Mouse (Mus musculus) MEL (cell line): Measurements from ENCODE around the gene Toe1. TPM values are rescaled to one million over a fixed set of nuclear protein-coding genes. Genes with fewer than 3 reads are reported as not detected.

Source experiments
- DNase-seq: peaks from one replicate; pipeline ENCODE4 v3.0.0; 2011; ENCODE audit warnings: low read depth, low spot score
- H3K27ac ChIP-seq: 2 replicates; pipeline ENCODE4 v1.5.1; 2012; ENCODE audit warnings: low read depth, mild to moderate bottlenecking, control low read depth, low read length, moderate library complexity; ENCODE audit not compliant: control insufficient read depth
- H3K27me3 ChIP-seq, 2 experiments: fragments of 150-350 bp in 1 of 2; sonication (generic) in 1 of 2; 2 replicates each; pipeline ENCODE4 v1.6.1; 2012; ENCODE audit warnings: low read length in 2 of 2, mild to moderate bottlenecking in 2 of 2, improper control_type of control experiment in 1 of 2, moderate library complexity in 1 of 2; ENCODE audit not compliant: insufficient read depth in 2 of 2, control insufficient read depth in 1 of 2
- H3K36me3 ChIP-seq, 2 experiments: 2 replicates each; pipeline ENCODE4 v1.6.1; 2012 to 2014; ENCODE audit warnings: low read length in 2 of 2, improper control_type of control experiment in 1 of 2, inconsistent platforms in 1 of 2, mild to moderate bottlenecking in 1 of 2; ENCODE audit not compliant: insufficient read depth in 2 of 2, control insufficient read depth in 1 of 2
- H3K4me1 ChIP-seq, 2 experiments: fragments of 150-350 bp in 1 of 2; sonication (generic) in 1 of 2; 2 replicates each; pipeline ENCODE4 v1.6.1; 2012; ENCODE audit warnings: low read length in 2 of 2, improper control_type of control experiment in 1 of 2, mild to moderate bottlenecking in 1 of 2; ENCODE audit not compliant: insufficient read depth in 2 of 2, control insufficient read depth in 1 of 2
- H3K4me3 ChIP-seq, 2 experiments: fragments of 150-350 bp in 1 of 2; sonication (generic) in 1 of 2; 2 replicates each; pipeline ENCODE4 v1.5.1; 2012; ENCODE audit warnings: low read depth in 2 of 2, low read length in 2 of 2, mild to moderate bottlenecking in 2 of 2, moderate library complexity in 2 of 2, control low read depth in 1 of 2, improper control_type of control experiment in 1 of 2; ENCODE audit not compliant: control insufficient read depth in 1 of 2, insufficient read depth in 1 of 2
- H3K79me2 ChIP-seq: 2 replicates; pipeline ENCODE4 v1.6.1; 2012; ENCODE audit warnings: mild to moderate bottlenecking, low read length, moderate library complexity; ENCODE audit not compliant: control insufficient read depth, poor library complexity, insufficient read depth
- H3K9ac ChIP-seq: 2 replicates; pipeline ENCODE4 v1.6.1; 2012; ENCODE audit warnings: low read depth, mild to moderate bottlenecking, control low read depth, low read length, moderate library complexity; ENCODE audit not compliant: control insufficient read depth, poor library complexity, severe bottlenecking
- H3K9me3 ChIP-seq: fragments of 150-350 bp; sonication (generic); replicated peaks from 2 replicates; pipeline ENCODE4 v1.6.1; 2012; ENCODE audit warnings: mild to moderate bottlenecking, low read length, improper control_type of control experiment, moderate library complexity; ENCODE audit not compliant: insufficient read depth
- BHLHE40 ChIP-seq: IDR thresholded peaks from 2 replicates; pipeline ENCODE4 v1.6.1; 2012; ENCODE audit warnings: low read depth, mild to moderate bottlenecking, inconsistent platforms, low read length, improper control_type of control experiment, borderline replicate concordance
- CHD1 ChIP-seq: IDR thresholded peaks from 2 replicates; pipeline ENCODE4 v1.6.1; 2012; ENCODE audit warnings: low read depth, mild to moderate bottlenecking, inconsistent platforms, low read length, improper control_type of control experiment
- CHD2 ChIP-seq: IDR thresholded peaks from 2 replicates; pipeline ENCODE4 v1.6.1; 2011; ENCODE audit warnings: low read length, improper control_type of control experiment
- CTCF ChIP-seq, 3 experiments: IDR thresholded peaks in 2 of 3; conservative IDR thresholded peaks in 1 of 3; 2 replicates each; pipeline ENCODE4 v1.5.1; 2011 to 2012; ENCODE audit warnings: low read length in 3 of 3, low read depth in 2 of 3, mild to moderate bottlenecking in 2 of 3, improper control_type of control experiment in 1 of 3, inconsistent platforms in 1 of 3, mixed read lengths in 1 of 3, moderate library complexity in 1 of 3; ENCODE audit not compliant: control insufficient read depth in 1 of 3, insufficient read depth in 1 of 3, poor library complexity in 1 of 3, severe bottlenecking in 1 of 3
- E2F4 ChIP-seq: IDR thresholded peaks from 2 replicates; pipeline ENCODE4 v1.6.1; 2011; ENCODE audit warnings: low read depth, low read length, improper control_type of control experiment, borderline replicate concordance
- ELF1 ChIP-seq: IDR thresholded peaks from 2 replicates; pipeline ENCODE4 v1.6.1; 2014; ENCODE audit warnings: low read depth, mild to moderate bottlenecking, inconsistent platforms, low read length, improper control_type of control experiment, moderate library complexity
- EP300 ChIP-seq, 2 experiments: IDR thresholded peaks; 2 replicates each; pipeline ENCODE4 v1.6.1; 2011; ENCODE audit warnings: improper control_type of control experiment in 2 of 2, low read length in 2 of 2, low read depth in 1 of 2, mild to moderate bottlenecking in 1 of 2
- ETS1 ChIP-seq: IDR thresholded peaks from 2 replicates; pipeline ENCODE4 v1.6.1; 2012; ENCODE audit warnings: low read depth, mild to moderate bottlenecking, inconsistent platforms, low read length, improper control_type of control experiment, moderate library complexity
- GABPA ChIP-seq: IDR thresholded peaks from 2 replicates; pipeline ENCODE4 v1.6.1; 2012; ENCODE audit warnings: low read depth, mild to moderate bottlenecking, inconsistent platforms, low read length, improper control_type of control experiment, moderate library complexity
- HCFC1 ChIP-seq: IDR thresholded peaks from 2 replicates; pipeline ENCODE4 v1.6.1; 2012; ENCODE audit warnings: low read depth, mild to moderate bottlenecking, inconsistent platforms, low read length, improper control_type of control experiment, moderate library complexity
- JUND ChIP-seq: IDR thresholded peaks from 2 replicates; pipeline ENCODE4 v1.6.1; 2011; ENCODE audit warnings: low read depth, mild to moderate bottlenecking, improper control_type of control experiment, low read length
- MAFK ChIP-seq: IDR thresholded peaks from 2 replicates; pipeline ENCODE4 v1.6.1; 2011; ENCODE audit warnings: low read depth, mild to moderate bottlenecking, low read length, improper control_type of control experiment, borderline replicate concordance
- MAX ChIP-seq: IDR thresholded peaks from 2 replicates; pipeline ENCODE4 v1.6.1; 2011; ENCODE audit warnings: low read length, improper control_type of control experiment
- MEF2A ChIP-seq: IDR thresholded peaks from 2 replicates; pipeline ENCODE4 v1.6.1; 2014; ENCODE audit warnings: low read depth, mild to moderate bottlenecking, inconsistent platforms, low read length, improper control_type of control experiment; ENCODE audit not compliant: poor library complexity, insufficient replicate concordance, severe bottlenecking; ENCODE audit errors: extremely low read depth
- MXI1 ChIP-seq: IDR thresholded peaks from 2 replicates; pipeline ENCODE4 v1.6.1; 2011; ENCODE audit warnings: mild to moderate bottlenecking, low read depth, low read length, improper control_type of control experiment
- MYC ChIP-seq: IDR thresholded peaks from 2 replicates; pipeline ENCODE4 v1.6.1; 2011; ENCODE audit warnings: low read depth, mild to moderate bottlenecking, low read length, improper control_type of control experiment, moderate library complexity
- POLR2AphosphoS5 ChIP-seq: IDR thresholded peaks from 2 replicates; pipeline ENCODE4 v1.6.1; 2012; ENCODE audit warnings: low read depth, borderline replicate concordance, mild to moderate bottlenecking, inconsistent platforms, low read length, moderate library complexity, mixed read lengths
- RAD21 ChIP-seq: IDR thresholded peaks from 2 replicates; pipeline ENCODE4 v1.6.1; 2011; ENCODE audit warnings: mild to moderate bottlenecking, low read depth, low read length, improper control_type of control experiment
- RCOR1 ChIP-seq: IDR thresholded peaks from 2 replicates; pipeline ENCODE4 v1.6.1; 2012; ENCODE audit warnings: low read depth, mild to moderate bottlenecking, inconsistent platforms, low read length, improper control_type of control experiment
- SIN3A ChIP-seq: IDR thresholded peaks from 2 replicates; pipeline ENCODE4 v1.6.1; 2012; ENCODE audit warnings: low read length, improper control_type of control experiment, inconsistent platforms
- SMC3 ChIP-seq: IDR thresholded peaks from 2 replicates; pipeline ENCODE4 v1.6.1; 2011; ENCODE audit warnings: low read depth, low read length, improper control_type of control experiment
- TAL1 ChIP-seq: IDR thresholded peaks from 2 replicates; pipeline ENCODE4 v1.6.1; 2012; ENCODE audit warnings: mild to moderate bottlenecking, inconsistent platforms, low read length, moderate library complexity, mixed read lengths
- UBTF ChIP-seq: IDR thresholded peaks from 2 replicates; pipeline ENCODE4 v1.6.1; 2012; ENCODE audit warnings: low read depth, mild to moderate bottlenecking, inconsistent platforms, low read length, improper control_type of control experiment, moderate library complexity, borderline replicate concordance; ENCODE audit not compliant: insufficient read depth
- USF1 ChIP-seq: IDR thresholded peaks from 2 replicates; pipeline ENCODE4 v1.6.1; 2014; ENCODE audit warnings: low read depth, mild to moderate bottlenecking, inconsistent platforms, low read length, improper control_type of control experiment, moderate library complexity
- USF2 ChIP-seq, 2 experiments: IDR thresholded peaks; 2 replicates each; pipeline ENCODE4 v1.6.1; 2011 to 2012; ENCODE audit warnings: improper control_type of control experiment in 2 of 2, low read length in 2 of 2, borderline replicate concordance in 1 of 2, inconsistent platforms in 1 of 2, low read depth in 1 of 2, mild to moderate bottlenecking in 1 of 2; ENCODE audit not compliant: insufficient read depth in 1 of 2
- ZC3H11A ChIP-seq: IDR thresholded peaks from 2 replicates; pipeline ENCODE4 v1.6.1; 2012; ENCODE audit warnings: low read depth, mild to moderate bottlenecking, inconsistent platforms, low read length, improper control_type of control experiment
- ZKSCAN1 ChIP-seq: IDR thresholded peaks from 2 replicates; pipeline ENCODE4 v1.6.1; 2012; ENCODE audit warnings: low read depth, mild to moderate bottlenecking, inconsistent platforms, low read length, improper control_type of control experiment, moderate library complexity
- ZMIZ1 ChIP-seq: IDR thresholded peaks from 2 replicates; pipeline ENCODE4 v1.6.1; 2012; ENCODE audit warnings: low read depth, mild to moderate bottlenecking, inconsistent platforms, low read length, improper control_type of control experiment, moderate library complexity
- polyA plus RNA-seq, 2 experiments: library from polyadenylated mRNA; stranded (reverse) in 1 of 2; unstranded in 1 of 2; fragments of >175 nt in 1 of 2; fragments of >200 nt in 1 of 2; gene quantifications; 2 replicates each; pipeline versions ENCODE4 v1.2.1 to v1.2.4; 2012; ENCODE audit warnings: low replicate concordance in 2 of 2, low read depth in 1 of 2; ENCODE audit not compliant: insufficient read length in 2 of 2, insufficient read depth in 1 of 2, missing spikeins in 1 of 2
- total RNA-seq: library from RNA; depleted of rRNA; stranded (reverse); fragments of 300-350 nt; gene quantifications from 2 replicates; pipeline ENCODE4 v1.2.3, GENCODE M21; 2012

Gene Toe1
- total and polyA plus RNA-seq, 3 experiments, result 38.3 to 49.3 TPM; not detected in 1

GRCm38 (mm10) chr4:116788956-116789355 is 18.5 kb downstream of the Toe1 start:
- no peak overlapping the region for H3K9ac ChIP-seq
- H3K79me2 ChIP-seq, result no peaks in the 10 kb centered on the region
- H3K4me3 ChIP-seq, result no peak overlapping the region
- no peak overlapping the region for H3K27ac ChIP-seq
- peaks cover 3 to 4% of the 10 kb centered on the region in 2 experiments; a peak in 2 of 4 replicates for H3K4me1 ChIP-seq
- DNase-seq, result peak; percentile 89
- peaks cover 0 to 5% of the 10 kb centered on the region in 2 experiments; a peak in 1 of 4 replicates for H3K36me3 ChIP-seq
- H3K27me3 ChIP-seq, result no peaks in the 10 kb centered on the region
- H3K9me3 ChIP-seq, result no peaks in the 10 kb centered on the region
- TF ChIP-seq E2F4 (no peak), RAD21 (peak; percentile 93), MYC (peak; percentile 47; the same call in 1 of the 2 replicates), CTCF (IDR thresholded peaks at IDR 0.05 in 2 of 3, conservative IDR thresholded peaks at IDR 0.05 in 1 of 3; ENCODE audit: control insufficient read depth in 1 of 3, insufficient read depth in 1 of 3, low read depth in 2 of 3, low read length in 3 of 3, poor library complexity in 1 of 3, severe bottlenecking in 1 of 3) (peak; percentile 69 to 97 (median 71)), SIN3A (no peak), ELF1 (0 out of 2 replicates have a peak, but pooled peaks have one; percentile 17), SMC3 (peak; percentile 80), POLR2AphosphoS5 (no peak), ZC3H11A (peak; percentile 79)

GRCm38 (mm10) chr4:116787985-116788760 is 19.3 kb downstream of the Toe1 start:
- DNase-seq, result peak; percentile 55
- H3K27ac ChIP-seq, result no peak overlapping the region
- TF ChIP-seq CTCF (IDR thresholded peaks at IDR 0.05 in 2 of 3, conservative IDR thresholded peaks at IDR 0.05 in 1 of 3; ENCODE audit: control insufficient read depth in 1 of 3, insufficient read depth in 1 of 3, low read depth in 2 of 3, low read length in 3 of 3, poor library complexity in 1 of 3, severe bottlenecking in 1 of 3), result peak in 1 of 3 experiments; percentile 43; a peak in 2 of 6 replicates
- no peak; the same call in 1 of the 2 replicates for TF ChIP-seq MXI1
- no peak for TF ChIP-seq USF2 (IDR thresholded peaks at IDR 0.05; ENCODE audit: borderline replicate concordance in 1 of 2, insufficient read depth in 1 of 2, low read depth in 1 of 2, low read length in 2 of 2)
- no peak for TF ChIP-seq BHLHE40
- TF ChIP-seq USF1, result no peak
- TF ChIP-seq HCFC1, result no peak
- no peak for TF ChIP-seq EP300 (IDR thresholded peaks at IDR 0.05; ENCODE audit: low read depth in 1 of 2, low read length in 2 of 2)
- no peak for TF ChIP-seq MAFK
- no peak for TF ChIP-seq CHD2
- TF ChIP-seq CHD1, result 0 out of 2 replicates have a peak, but pooled peaks have one; percentile 47
- TF ChIP-seq ETS1, result no peak
- TF ChIP-seq UBTF, result no peak
- peak; percentile 18; the same call in 1 of the 2 replicates for TF ChIP-seq ZC3H11A
- no peak for TF ChIP-seq MYC
- TF ChIP-seq RCOR1, result no peak
- TF ChIP-seq TAL1, result no peak
- no peak for TF ChIP-seq MAX
- TF ChIP-seq GABPA, result no peak
- TF ChIP-seq ZMIZ1, result no peak
- no peak for TF ChIP-seq ZKSCAN1
- no peak for TF ChIP-seq JUND
- TF ChIP-seq MEF2A, result no peak

More at GRCm38 (mm10) chr4:116787985-116788760, 19.3 kb downstream of the Toe1 start:
- 0 out of 4 replicates have a peak overlapping the region, but pooled peaks of 1 of the 2 experiments have one; percentile 21 for H3K4me3 ChIP-seq
- H3K9ac ChIP-seq, result peak overlapping the region; percentile 39; the same call in 1 of the 2 replicates
- no peaks in the 10 kb centered on the region for H3K79me2 ChIP-seq
- H3K36me3 ChIP-seq, result peaks cover 0 to 5% of the 10 kb centered on the region in 2 experiments; a peak in 1 of 4 replicates
- no peaks in the 10 kb centered on the region for H3K27me3 ChIP-seq
- peaks cover 3 to 4% of the 10 kb centered on the region in 2 experiments; a peak in 2 of 4 replicates for H3K4me1 ChIP-seq
- no peaks in the 10 kb centered on the region for H3K9me3 ChIP-seq
